Mouse (Mus musculus): Measurements from ENCODE around the gene Rnf216. TPM values are rescaled to one million over a fixed set of nuclear protein-coding genes. Genes with fewer than 3 reads are reported as not detected.
A peak's percentile ranks its signal among the peaks of the same experiment; 100 is the strongest.

Rnf216 gene
- polyA plus RNA-seq, 1 experiment: 33.7 TPM

GRCm38 (mm10) chr5:142959576-142960556 lies 152.9 kb downstream of the Rnf216 start, which contains the start of gene Fscn1:
Gene Fscn1, plus strand, starts transcription at chr5:142960343.
- TF ChIP-seq CTCF (IDR thresholded peaks at IDR 0.05; ENCODE audit: low read depth, low read length) (no peak), POLR2A (IDR thresholded peaks at IDR 0.05; ENCODE audit: borderline replicate concordance, low read depth, low read length) (no peak)
- peak within 1 kb of the TSS; percentile 34 for H3K4me3 ChIP-seq (ENCODE audit: insufficient read depth, low read length)
- no peak within 1 kb of the TSS for H3K27ac ChIP-seq (ENCODE audit: insufficient read depth, low read depth, low read length)
- no peaks in the 10 kb centered on the region for H3K4me1 ChIP-seq (ENCODE audit: control insufficient read depth, insufficient read depth, low read length)

- Histone ChIP-seq H3K4me1 (ENCODE audit: control insufficient read depth, insufficient read depth, low read length) (no peaks in the 10 kb centered on the region), H3K4me3 (ENCODE audit: insufficient read depth, low read length) (no peak overlapping the region), H3K27ac (ENCODE audit: insufficient read depth, low read depth, low read length) (no peak overlapping the region)
- no peak for TF ChIP-seq POLR2A (IDR thresholded peaks at IDR 0.05; ENCODE audit: borderline replicate concordance, low read depth, low read length)
- TF ChIP-seq CTCF (IDR thresholded peaks at IDR 0.05; ENCODE audit: low read depth, low read length): no peak
These were observed 153.6 kb downstream of the Rnf216 start for GRCm38 (mm10) chr5:142959156-142959555.

GRCm38 (mm10) chr5:142958464-142958863 lies 154.3 kb downstream of the Rnf216 start:
- Histone ChIP-seq H3K4me1 (ENCODE audit: control insufficient read depth, insufficient read depth, low read length) (no peaks in the 10 kb centered on the region), H3K27ac (ENCODE audit: insufficient read depth, low read depth, low read length) (no peak overlapping the region), H3K4me3 (ENCODE audit: insufficient read depth, low read length) (no peak overlapping the region)
- TF ChIP-seq POLR2A (IDR thresholded peaks at IDR 0.05; ENCODE audit: borderline replicate concordance, low read depth, low read length) (no peak), CTCF (IDR thresholded peaks at IDR 0.05; ENCODE audit: low read depth, low read length) (no peak)

- Histone ChIP-seq H3K27ac (ENCODE audit: insufficient read depth, low read depth, low read length) (no peak overlapping the region), H3K4me3 (ENCODE audit: insufficient read depth, low read length) (no peak overlapping the region), H3K4me1 (ENCODE audit: control insufficient read depth, insufficient read depth, low read length) (no peaks in the 10 kb centered on the region)
- no peak for TF ChIP-seq POLR2A (IDR thresholded peaks at IDR 0.05; ENCODE audit: borderline replicate concordance, low read depth, low read length)
- TF ChIP-seq CTCF (IDR thresholded peaks at IDR 0.05; ENCODE audit: low read depth, low read length): no peak
These were observed 155.7 kb downstream of the Rnf216 start for GRCm38 (mm10) chr5:142956956-142957703.

- TF ChIP-seq POLR2A (IDR thresholded peaks at IDR 0.05; ENCODE audit: borderline replicate concordance, low read depth, low read length) (no peak), CTCF (IDR thresholded peaks at IDR 0.05; ENCODE audit: low read depth, low read length) (no peak)
- Histone ChIP-seq H3K27ac (ENCODE audit: insufficient read depth, low read depth, low read length) (no peak overlapping the region), H3K4me3 (ENCODE audit: insufficient read depth, low read length) (no peak overlapping the region), H3K4me1 (ENCODE audit: control insufficient read depth, insufficient read depth, low read length) (0 out of 2 replicates have a peak, but pooled peaks cover 2% of the 10 kb centered on the region)
These were observed 159.2 kb downstream of the Rnf216 start for GRCm38 (mm10) chr5:142953641-142954040.

GRCm38 (mm10) chr5:142950405-142950804 lies 162.4 kb downstream of the Rnf216 start:
- Histone ChIP-seq H3K27ac (ENCODE audit: insufficient read depth, low read depth, low read length) (no peak overlapping the region), H3K4me3 (ENCODE audit: insufficient read depth, low read length) (no peak overlapping the region), H3K4me1 (ENCODE audit: control insufficient read depth, insufficient read depth, low read length) (0 out of 2 replicates have a peak, but pooled peaks cover 2% of the 10 kb centered on the region)
- TF ChIP-seq POLR2A (IDR thresholded peaks at IDR 0.05; ENCODE audit: borderline replicate concordance, low read depth, low read length) (no peak), CTCF (IDR thresholded peaks at IDR 0.05; ENCODE audit: low read depth, low read length) (no peak)

- no peak overlapping the region for H3K4me3 ChIP-seq (ENCODE audit: insufficient read depth, low read length)
- 0 out of 2 replicates have a peak, but pooled peaks cover 2% of the 10 kb centered on the region for H3K4me1 ChIP-seq (ENCODE audit: control insufficient read depth, insufficient read depth, low read length)
- TF ChIP-seq CTCF (IDR thresholded peaks at IDR 0.05; ENCODE audit: low read depth, low read length) (no peak), POLR2A (IDR thresholded peaks at IDR 0.05; ENCODE audit: borderline replicate concordance, low read depth, low read length) (no peak)
- no peak overlapping the region for H3K27ac ChIP-seq (ENCODE audit: insufficient read depth, low read depth, low read length)
These were observed 163.2 kb downstream of the Rnf216 start for GRCm38 (mm10) chr5:142949580-142949979.

- Histone ChIP-seq H3K4me1 (ENCODE audit: control insufficient read depth, insufficient read depth, low read length) (0 out of 2 replicates have a peak, but pooled peaks cover 2% of the 10 kb centered on the region), H3K4me3 (ENCODE audit: insufficient read depth, low read length) (no peak overlapping the region), H3K27ac (ENCODE audit: insufficient read depth, low read depth, low read length) (no peak overlapping the region)
- TF ChIP-seq POLR2A (IDR thresholded peaks at IDR 0.05; ENCODE audit: borderline replicate concordance, low read depth, low read length): no peak
- no peak for TF ChIP-seq CTCF (IDR thresholded peaks at IDR 0.05; ENCODE audit: low read depth, low read length)
These were observed 165.3 kb downstream of the Rnf216 start for GRCm38 (mm10) chr5:142947460-142947859.

- Histone ChIP-seq H3K27ac (ENCODE audit: insufficient read depth, low read depth, low read length) (no peak overlapping the region), H3K4me3 (ENCODE audit: insufficient read depth, low read length) (no peak overlapping the region), H3K4me1 (ENCODE audit: control insufficient read depth, insufficient read depth, low read length) (0 out of 2 replicates have a peak, but pooled peaks cover 2% of the 10 kb centered on the region)
- TF ChIP-seq POLR2A (IDR thresholded peaks at IDR 0.05; ENCODE audit: borderline replicate concordance, low read depth, low read length): no peak
- TF ChIP-seq CTCF (IDR thresholded peaks at IDR 0.05; ENCODE audit: low read depth, low read length): no peak
These were observed 167.7 kb downstream of the Rnf216 start for GRCm38 (mm10) chr5:142944979-142945682.

Other genes with a start within 250 kb of the Rnf216 start
- 9.0 and 12.5 TPM in 2 replicates for gene Fbxl18, start 217.6 kb downstream of the Rnf216 start, polyA plus RNA-seq (2012; ENCODE audit: insufficient read depth, insufficient read length, missing spikeins)
- gene Actb, start 206.2 kb downstream of the Rnf216 start, polyA plus RNA-seq (2012; ENCODE audit: insufficient read depth, insufficient read length, missing spikeins): 8,885 and 10,895 TPM in 2 replicates
- 2.4 and 3.2 TPM in 2 replicates for gene Fscn1, start 152.7 kb downstream of the Rnf216 start, polyA plus RNA-seq (2012; ENCODE audit: insufficient read depth, insufficient read length, missing spikeins)
- not detected in 2 replicates for gene Olfr718-ps1, start 34.6 kb upstream of the Rnf216 start, polyA plus RNA-seq (2012; ENCODE audit: insufficient read depth, insufficient read length, missing spikeins)
- gene Rbak, start 67.8 kb upstream of the Rnf216 start, polyA plus RNA-seq (2012; ENCODE audit: insufficient read depth, insufficient read length, missing spikeins): 5.7 and 7.2 TPM in 2 replicates
- not detected in 2 replicates for gene Spdye4b, start 68.0 kb upstream of the Rnf216 start, polyA plus RNA-seq (2012; ENCODE audit: insufficient read depth, insufficient read length, missing spikeins)
- gene Spdye4a, start 113.9 kb upstream of the Rnf216 start, polyA plus RNA-seq (2012; ENCODE audit: insufficient read depth, insufficient read length, missing spikeins): not detected in 2 replicates
- gene Zfp12, start 122.2 kb upstream of the Rnf216 start, polyA plus RNA-seq (2012; ENCODE audit: insufficient read depth, insufficient read length, missing spikeins): 8.8 and 10.2 TPM in 2 replicates
- 1.7 and 2.9 TPM in 2 replicates for gene Zfp316, start 157.0 kb upstream of the Rnf216 start, polyA plus RNA-seq (2012; ENCODE audit: insufficient read depth, insufficient read length, missing spikeins)
- gene Zfp853, start 180.6 kb upstream of the Rnf216 start, polyA plus RNA-seq (2012; ENCODE audit: insufficient read depth, insufficient read length, missing spikeins): not detected in 2 replicates
- 11.2 and 14.3 TPM in 2 replicates for gene E130309D02Rik, start 202.4 kb upstream of the Rnf216 start, polyA plus RNA-seq (2012; ENCODE audit: insufficient read depth, insufficient read length, missing spikeins)
- gene Zdhhc4, start 216.3 kb upstream of the Rnf216 start, polyA plus RNA-seq (2012; ENCODE audit: insufficient read depth, insufficient read length, missing spikeins): 36.2 and 45.4 TPM in 2 replicates
- gene Grid2ip, start 244.3 kb upstream of the Rnf216 start, polyA plus RNA-seq (2012; ENCODE audit: insufficient read depth, insufficient read length, missing spikeins): not detected in 2 replicates